Mouse (Mus musculus) thymus, postnatal 25 days (tissue): Measurements from ENCODE around the gene Trpv4.

Experiments
- DNase-seq: peaks from one replicate; pipeline ENCODE4 v3.0.0; 2022

Trpv4 gene

GRCm38 (mm10) chr5:114658255-114658654 is at the start of gene Trpv4:
TSS of gene Trpv4 (minus strand) at chr5:114658421.
- no peak for DNase-seq

- peak; percentile 94 for DNase-seq
These were observed 49.2 kb upstream of the Trpv4 start, which contains the start of gene Tchp for GRCm38 (mm10) chr5:114707265-114708068. TSS of gene Tchp (plus strand) at chr5:114707760.

- DNase-seq = no peak
These were observed 44.5 kb upstream of the Trpv4 start for GRCm38 (mm10) chr5:114702403-114703392.

- no peak for DNase-seq
These were observed 40.8 kb upstream of the Trpv4 start for GRCm38 (mm10) chr5:114699015-114699414.

GRCm38 (mm10) chr5:114698044-114698746 is 40.0 kb upstream of the Trpv4 start:
- DNase-seq = no peak

- no peak for DNase-seq
These were observed 38.7 kb upstream of the Trpv4 start for GRCm38 (mm10) chr5:114696939-114697338.

GRCm38 (mm10) chr5:114695775-114696174 is 37.6 kb upstream of the Trpv4 start:
- DNase-seq = no peak

- DNase-seq = peak; percentile 97
These were observed 32.7 kb upstream of the Trpv4 start, which contains the start of gene Gltp for GRCm38 (mm10) chr5:114690633-114691567. TSS of gene Gltp (minus strand) at chr5:114690984.

- peak; percentile 42 for DNase-seq
These were observed 31.6 kb upstream of the Trpv4 start for GRCm38 (mm10) chr5:114689700-114690366.

GRCm38 (mm10) chr5:114688703-114689102 is 30.5 kb upstream of the Trpv4 start:
- DNase-seq = no peak

GRCm38 (mm10) chr5:114687901-114688300 is 29.7 kb upstream of the Trpv4 start:
- no peak for DNase-seq

- no peak for DNase-seq
These were observed 28.5 kb upstream of the Trpv4 start for GRCm38 (mm10) chr5:114686726-114687210.

- no peak for DNase-seq
These were observed 27.8 kb upstream of the Trpv4 start for GRCm38 (mm10) chr5:114685986-114686385.

GRCm38 (mm10) chr5:114681717-114682116 is 23.5 kb upstream of the Trpv4 start:
- no peak for DNase-seq

GRCm38 (mm10) chr5:114680676-114681285 is 22.6 kb upstream of the Trpv4 start:
- peak; percentile 63 for DNase-seq

- DNase-seq = peak; percentile 44
These were observed 21.8 kb upstream of the Trpv4 start for GRCm38 (mm10) chr5:114679841-114680591.

GRCm38 (mm10) chr5:114674594-114674993 is 16.4 kb upstream of the Trpv4 start:
- no peak for DNase-seq

- DNase-seq = no peak
These were observed 14.9 kb upstream of the Trpv4 start for GRCm38 (mm10) chr5:114673114-114673513.

- no peak for DNase-seq
These were observed 10.8 kb upstream of the Trpv4 start for GRCm38 (mm10) chr5:114669014-114669413.
